Mouse (Mus musculus) olfactory bulb, adult 2 months (tissue): ENCODE results near the gene Hadhb.

Experiments
- CTCF ChIP-seq: fragments of 200-500 bp; IDR thresholded peaks from 2 replicates; pipeline ENCODE4 v1.5.1; 2012; ENCODE audit warnings: low read depth, mild to moderate bottlenecking, low read length, moderate library complexity; ENCODE audit not compliant: insufficient read depth
- POLR2A ChIP-seq: fragments of 200-500 bp; IDR thresholded peaks from 2 replicates; pipeline ENCODE4 v1.6.1; 2012; ENCODE audit warnings: mild to moderate bottlenecking, low read depth, low read length, moderate library complexity; ENCODE audit not compliant: insufficient read depth

DNA sequence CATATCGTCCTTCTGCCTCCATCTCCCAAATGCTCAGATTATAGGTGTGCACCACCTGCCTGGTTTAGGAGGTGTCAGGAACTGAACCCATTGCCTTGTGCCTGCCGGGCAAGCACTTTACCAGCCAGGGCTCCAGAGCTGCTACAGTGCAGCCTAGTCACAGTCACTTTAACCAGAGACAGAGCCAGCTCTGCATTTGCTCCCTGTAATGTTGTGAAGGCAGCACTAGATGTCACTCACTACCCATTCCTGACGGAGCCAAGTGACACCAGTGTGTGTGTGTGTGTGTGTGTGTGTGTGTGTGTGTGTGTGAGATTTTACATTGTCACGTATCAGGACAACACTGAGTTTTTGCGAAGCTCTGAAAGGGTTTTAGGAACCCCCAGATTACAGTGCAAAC, 46.5 kb downstream of the Hadhb start:
- no peak for TF ChIP-seq POLR2A
- no peak for TF ChIP-seq CTCF
